Mouse (Mus musculus) gastrocnemius, adult 18-20 months (tissue): ENCODE measurements around the gene Tpk1. TPM values are rescaled to one million over a fixed set of nuclear protein-coding genes. Genes with fewer than 3 reads are reported as not detected.

Experiments
- DNase-seq: peaks from one replicate; pipeline ENCODE4 v3.0.0; 2021; ENCODE audit warnings: low spot score
- long read RNA-seq, 2 experiments: library from polyadenylated mRNA; stranded (forward); transcript quantifications; one replicate each; pipeline ENCODE4 v2.0.0; 2021
- total RNA-seq, 2 experiments: library from RNA; stranded (reverse); gene quantifications; 2 replicates each; pipeline ENCODE4 v1.2.3; 2021

The Tpk1 gene
- under 1 TPM; 0.64 to 0.81 TPM for total RNA-seq
- long read RNA-seq, experiment 1, partial matches to known transcripts, result 0 of 2 reads
- long read RNA-seq, experiment 1, other reads (novel, unspliced or antisense), result 1 of 2 reads
- long read RNA-seq, experiment 2, partial matches to known transcripts, result 0 of 1 reads
- long read RNA-seq, experiment 2, other reads (novel, unspliced or antisense), result 0 of 1 reads

DNA sequence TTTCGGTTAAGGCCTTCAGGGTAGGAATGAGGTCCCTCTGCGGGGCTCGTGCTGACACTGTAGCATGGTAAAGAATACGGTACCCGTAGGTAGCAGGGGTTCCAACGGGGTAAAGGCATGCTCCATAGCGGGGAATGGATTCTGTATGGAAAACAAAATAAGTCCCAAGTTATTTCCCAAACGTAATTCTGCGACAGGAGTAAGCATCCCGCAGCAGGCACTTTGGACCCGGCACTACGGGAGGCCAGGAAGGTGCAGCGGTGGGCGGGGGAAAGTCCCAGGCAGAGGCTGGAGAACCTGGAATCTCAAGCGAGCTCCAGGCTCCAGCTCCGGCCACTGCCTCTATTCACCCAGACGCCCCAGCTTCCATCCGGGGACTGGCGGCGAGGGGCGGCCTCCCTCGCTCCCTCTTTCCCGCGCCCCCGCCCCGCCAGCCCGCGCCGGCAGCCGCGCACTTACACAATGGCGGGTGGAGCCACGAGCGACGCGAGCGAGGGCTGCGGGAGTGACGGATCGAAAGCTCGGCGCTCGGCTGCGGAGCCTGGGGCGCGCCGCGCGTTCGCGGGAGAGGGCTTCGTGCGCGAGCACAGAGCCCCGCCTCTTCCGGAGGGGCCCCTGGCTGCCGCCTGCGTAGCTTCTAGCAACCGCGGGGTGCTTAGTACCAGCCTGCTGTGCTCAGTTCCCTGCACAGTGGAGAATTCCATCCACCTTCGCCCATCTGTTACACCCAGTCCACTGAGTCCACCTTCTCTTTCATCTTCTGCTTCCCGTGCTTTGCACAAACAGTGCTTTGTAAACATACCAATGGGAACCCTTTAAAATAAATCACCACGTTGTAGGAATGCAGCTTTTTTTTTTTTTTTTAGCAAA is at the start of gene Tpk1:
Gene Tpk1, minus strand, starts transcription at position 602 of the 870 bp plus-strand sequence.
- DNase-seq, result peak; percentile 90

DNA sequence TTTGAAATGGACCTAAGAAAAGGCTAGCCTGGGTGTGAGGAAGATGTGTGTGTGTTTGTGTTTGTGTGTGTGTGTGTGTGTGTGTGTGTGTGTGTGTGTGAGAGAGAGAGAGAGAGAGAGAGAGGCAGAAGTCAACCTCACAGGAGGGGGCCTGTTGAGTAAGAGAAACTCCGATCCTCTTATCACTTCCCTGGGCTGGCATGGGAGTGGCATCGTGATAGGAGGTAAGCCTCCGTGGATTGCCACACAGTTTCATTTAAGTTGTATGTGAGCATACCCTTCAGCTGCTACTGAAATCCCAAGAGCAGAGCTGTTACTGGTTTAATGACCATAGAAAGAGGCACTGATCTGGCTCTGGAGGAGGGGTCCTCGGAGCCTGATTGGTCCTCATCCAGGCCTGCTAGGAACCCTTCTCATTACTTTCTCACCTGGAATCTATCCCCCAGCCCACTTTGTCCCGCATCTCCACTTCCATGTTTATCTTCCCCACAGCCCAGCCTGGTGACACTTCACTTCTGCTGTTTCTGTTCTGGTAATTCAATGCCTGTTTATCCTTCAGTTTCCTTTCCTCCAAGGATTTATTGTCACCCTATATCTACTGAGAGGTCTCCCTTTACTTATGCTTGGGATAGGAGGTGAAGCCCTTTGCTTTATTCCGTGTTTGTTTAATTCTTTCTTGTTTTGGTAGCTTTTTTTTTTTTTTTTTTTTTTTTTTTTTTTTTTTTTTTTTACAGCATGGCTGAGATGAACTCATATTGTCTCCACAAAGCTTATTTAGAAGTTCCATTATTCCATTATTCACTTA is 36.9 kb upstream of the Tpk1 start:
- no peak for DNase-seq

GRCm38 (mm10) chr6:43691863-43692262 is 25.8 kb upstream of the Tpk1 start:
- DNase-seq, result no peak

DNA sequence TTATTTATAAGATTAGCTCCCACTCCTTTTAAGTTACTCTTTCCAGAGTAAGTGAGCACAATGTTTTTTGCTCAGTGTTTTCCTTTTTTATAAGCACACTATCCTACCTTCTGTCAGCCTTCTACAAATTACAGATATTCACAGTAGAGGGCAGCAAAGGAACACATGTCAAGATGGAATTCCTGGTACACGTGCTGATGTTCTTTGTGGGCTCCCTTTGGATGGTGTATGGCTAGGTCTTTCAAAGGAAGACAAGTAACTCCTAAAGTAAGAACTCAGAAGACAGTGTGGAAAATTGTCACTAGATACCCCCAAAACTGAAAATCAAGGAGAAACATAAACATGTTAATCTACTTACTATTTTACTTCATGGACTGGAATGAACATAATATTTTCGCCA is 19.9 kb upstream of the Tpk1 start:
- no peak for DNase-seq

- DNase-seq, result no peak
Measured at GRCm38 (mm10) chr6:43682535-43682934, 16.5 kb upstream of the Tpk1 start.

- DNase-seq, result no peak
Measured at GRCm38 (mm10) chr6:43678689-43679212, 12.7 kb upstream of the Tpk1 start.

GRCm38 (mm10) chr6:43677566-43677965 is 11.5 kb upstream of the Tpk1 start:
- no peak for DNase-seq

- DNase-seq, result no peak
Measured at GRCm38 (mm10) chr6:43676139-43676538, 10.1 kb upstream of the Tpk1 start.

DNA sequence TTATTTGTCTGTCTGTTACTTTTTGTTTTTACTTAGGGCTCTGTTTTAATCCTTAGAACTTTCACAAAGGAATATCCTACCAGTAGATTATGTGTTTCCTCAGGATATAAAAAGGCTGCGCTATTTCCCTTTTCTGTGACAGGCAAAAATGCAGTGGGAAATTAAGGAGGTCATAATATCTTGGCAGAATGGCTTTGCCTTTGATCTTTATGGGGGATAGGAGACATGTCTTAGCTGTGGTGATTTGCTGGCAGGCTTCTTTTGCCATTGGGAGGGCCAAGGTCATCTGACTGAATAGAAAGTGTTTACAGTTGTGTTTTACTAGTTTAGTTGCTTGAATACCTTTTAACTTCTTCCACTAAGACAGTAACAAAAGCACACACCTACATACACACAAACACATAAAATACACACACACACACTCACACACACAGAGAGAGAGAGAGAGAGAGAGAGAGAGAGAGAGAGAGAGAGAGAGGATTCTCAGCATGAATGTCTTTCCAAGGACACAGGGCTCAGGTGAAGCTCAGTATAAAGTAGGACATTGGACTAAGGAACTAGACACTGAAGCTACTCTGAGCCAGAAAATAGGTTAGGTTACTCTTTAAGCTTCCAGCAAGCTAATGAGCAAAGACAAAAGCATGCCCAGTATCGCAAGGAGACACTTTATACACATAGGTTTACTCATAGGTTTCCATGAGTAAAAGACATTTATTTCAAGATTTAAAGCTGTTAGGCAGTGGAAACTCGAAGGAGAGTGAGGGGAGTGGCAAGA is 9.1 kb upstream of the Tpk1 start:
- DNase-seq, result no peak

DNA sequence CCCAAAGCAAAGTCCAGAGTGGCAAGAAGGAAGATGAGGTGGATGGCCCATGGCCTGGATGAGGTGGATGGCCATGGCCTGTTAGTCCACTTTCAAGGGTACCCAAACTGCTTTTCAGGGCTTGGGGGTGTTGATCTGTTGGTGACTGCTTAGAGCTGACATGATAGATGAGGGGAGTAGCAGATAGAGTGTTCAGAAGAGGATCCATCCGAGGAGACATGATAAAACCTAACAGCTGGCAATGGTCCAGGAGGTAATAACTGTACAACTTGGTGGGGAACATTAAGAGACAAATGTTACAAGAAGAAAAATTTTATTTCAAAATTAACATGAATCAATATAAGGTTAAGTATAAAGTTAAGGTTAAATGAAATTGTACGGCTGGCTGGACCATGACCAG is 4.9 kb upstream of the Tpk1 start:
- no peak for DNase-seq

- DNase-seq, result no peak
Measured at GRCm38 (mm10) chr6:43667681-43668080, 1.6 kb upstream of the Tpk1 start.

GRCm38 (mm10) chr6:43666611-43667400 is 728 bp upstream of the Tpk1 start:
- no peak for DNase-seq

DNA sequence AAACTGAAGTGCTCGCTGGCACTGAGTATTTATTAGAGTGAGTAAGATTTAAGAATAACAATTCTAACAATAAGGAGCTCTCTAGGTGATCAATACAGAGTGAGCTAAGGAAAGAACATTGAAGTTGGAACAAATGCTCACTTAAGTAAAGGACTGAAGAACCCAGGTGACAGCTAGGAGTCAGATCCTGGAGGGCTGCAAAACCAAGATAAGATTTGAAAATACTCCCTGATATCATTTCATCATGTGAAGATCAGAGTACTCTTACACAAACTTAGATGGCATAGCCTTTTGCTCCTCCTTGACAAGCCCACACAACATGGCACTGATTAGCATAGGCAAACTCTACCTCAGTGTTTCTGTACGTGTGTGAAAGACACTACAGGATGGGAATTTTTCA is 4.3 kb downstream of the Tpk1 start:
- no peak for DNase-seq

DNA sequence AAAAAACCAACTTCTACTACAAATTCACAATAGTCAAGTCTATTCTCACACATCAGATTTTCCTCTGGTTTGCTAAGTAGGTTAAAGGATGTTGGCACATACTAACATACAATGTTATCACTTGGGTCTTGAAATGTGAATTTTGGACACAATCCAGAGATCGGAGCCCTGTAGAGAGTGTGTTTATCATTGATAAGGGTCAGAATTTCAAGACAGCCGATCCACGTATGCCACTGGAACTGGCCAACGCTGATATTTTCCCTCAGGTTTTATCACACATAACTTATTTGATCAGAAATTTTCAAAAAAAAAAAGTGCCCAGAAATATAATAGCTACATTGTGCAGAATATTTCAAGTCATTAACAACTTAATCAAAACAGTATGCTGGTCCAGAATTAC is 7.8 kb downstream of the Tpk1 start:
- DNase-seq, result no peak

- no peak for DNase-seq
Measured at GRCm38 (mm10) chr6:43657845-43658244, 8.2 kb downstream of the Tpk1 start.

- DNase-seq, result no peak
Measured at GRCm38 (mm10) chr6:43654876-43655456, 11.1 kb downstream of the Tpk1 start.

DNA sequence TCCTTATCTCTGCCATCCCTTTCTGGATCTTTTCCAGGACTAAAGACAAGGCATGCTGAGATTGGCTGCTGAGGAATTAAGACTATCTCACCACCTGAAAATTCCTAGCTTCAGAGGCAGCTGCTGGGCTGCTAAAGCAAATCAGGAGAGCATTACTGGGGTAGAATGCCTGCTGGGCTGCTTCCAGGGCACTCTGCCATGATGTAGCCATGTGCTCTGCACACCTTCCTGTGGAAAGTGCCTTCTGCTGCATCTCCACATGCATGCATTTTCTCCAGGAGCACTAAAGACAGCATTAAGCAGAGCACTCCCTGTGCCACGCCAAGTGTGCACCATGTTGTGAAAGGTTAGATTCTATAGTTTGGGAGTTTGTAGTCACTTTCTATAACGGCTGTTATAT is 16.6 kb downstream of the Tpk1 start:
- no peak for DNase-seq

- no peak for DNase-seq
Measured at GRCm38 (mm10) chr6:43645674-43646073, 20.4 kb downstream of the Tpk1 start.

DNA sequence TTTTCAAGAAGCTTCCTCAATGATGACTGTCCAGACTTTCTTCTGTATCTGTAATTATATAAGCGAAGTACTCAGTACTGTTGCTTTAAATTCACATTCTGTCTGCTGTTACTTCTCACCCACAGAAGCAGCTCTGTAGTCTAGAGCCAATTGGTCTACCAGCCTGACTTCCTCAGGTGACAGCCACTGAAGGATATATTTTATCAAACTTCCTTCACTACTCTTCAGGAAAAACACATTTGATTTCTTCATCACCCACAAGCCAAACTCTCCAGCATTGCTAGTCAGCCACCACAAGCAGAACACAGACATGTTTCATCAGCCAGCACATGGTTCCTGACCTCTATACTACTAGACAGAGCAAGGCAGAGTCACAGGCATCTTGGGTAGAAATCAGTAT is 21.0 kb downstream of the Tpk1 start:
- no peak for DNase-seq

DNA sequence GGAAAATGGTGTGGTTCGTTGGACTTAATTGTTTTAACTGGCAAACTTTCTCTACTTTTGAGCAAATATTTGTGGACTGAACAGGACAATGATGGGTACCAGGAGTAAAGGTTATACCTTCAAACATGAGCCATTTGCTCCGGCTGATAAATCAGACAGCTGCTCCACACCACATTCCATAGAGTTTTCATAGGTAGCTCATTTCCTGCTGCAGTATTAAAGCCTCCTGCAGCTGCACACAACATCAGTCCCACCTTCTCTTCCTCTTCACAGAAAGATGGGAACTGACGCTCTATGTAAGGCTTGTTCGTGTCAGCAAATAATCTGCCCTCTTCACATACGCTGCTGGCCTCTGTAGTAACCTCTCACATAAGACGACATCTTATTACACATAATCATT is 22.4 kb downstream of the Tpk1 start:
- DNase-seq, result no peak
